Mouse (Mus musculus): Measurements from ENCODE around the gene Gstp1.
"Not testable (repeated sequence)": the region's sequence is repeated elsewhere in the genome, so short reads cannot be mapped to it uniquely, and the experiment has no call there.

- not testable (repeated sequence) for TF ChIP-seq CTCF, EP300 (IDR thresholded peaks at IDR 0.05; ENCODE audit: low read depth)
Observed at GRCm38 (mm10) chr19:4040941-4041340, 3.2 kb upstream of the Gstp1 start.

Data from heart, postnatal 0 days (tissue).